Mouse (Mus musculus) midbrain, embryonic 12.5 days (tissue): ENCODE results near the gene 4930469K13Rik. TPM values are rescaled to one million over a fixed set of nuclear protein-coding genes. Genes with fewer than 3 reads are reported as not detected.

ENCODE experiments used
- ATAC-seq: fragments of 200-750 bp; cut with Nextera tagmentation; 2 replicates; pipeline ENCODE4 v1.8.0; 2017; ENCODE audit warnings: low read depth, moderate TSS enrichment, moderate library complexity; ENCODE audit not compliant: low FRiP score
- H3K27ac ChIP-seq: fragments of 300-500 bp; sonication (generic); replicated peaks from 2 replicates; pipeline ENCODE4 v1.5.1; 2016; ENCODE audit warnings: mild to moderate bottlenecking
- H3K27me3 ChIP-seq: fragments of 300-500 bp; sonication (generic); 2 replicates; pipeline ENCODE4 v1.6.1; 2016; ENCODE audit warnings: mild to moderate bottlenecking
- H3K36me3 ChIP-seq: fragments of 300-500 bp; sonication (generic); 2 replicates; pipeline ENCODE4 v1.6.1; 2016
- H3K4me1 ChIP-seq: fragments of 300-500 bp; sonication (generic); 2 replicates; pipeline ENCODE4 v1.6.1; 2016
- H3K4me2 ChIP-seq: fragments of 300-500 bp; sonication (generic); replicated peaks from 2 replicates; pipeline ENCODE4 v1.6.1; 2016; ENCODE audit warnings: mild to moderate bottlenecking, moderate library complexity
- H3K4me3 ChIP-seq: fragments of 300-500 bp; sonication (generic); 2 replicates; pipeline ENCODE4 v1.5.1; 2016; ENCODE audit warnings: mild to moderate bottlenecking
- H3K9ac ChIP-seq: fragments of 300-500 bp; sonication (generic); replicated peaks from 2 replicates; pipeline ENCODE4 v1.6.1; 2016; ENCODE audit warnings: mild to moderate bottlenecking, moderate library complexity
- H3K9me3 ChIP-seq: fragments of 300-500 bp; sonication (generic); 2 replicates; pipeline ENCODE4 v1.6.1; 2016; ENCODE audit warnings: mild to moderate bottlenecking
- WGBS: fragments of 180-500 bp; shearing (Covaris S2); methylation state at CpG from one replicate; pipeline ENCODE4 v1.1.7; 2016; 5-methylcytosine and 5-hydroxymethylcytosine counted together
- polyA plus RNA-seq: library from polyadenylated mRNA; unstranded; fragments of >200 nt; fragmentation: Nextera tagmentation; extraction: Ambion mirVana; gene quantifications from 2 replicates; pipeline ENCODE4 v1.2.1, GENCODE M21; 2016

Gene 4930469K13Rik
- polyA plus RNA-seq, 1 experiment from 2014 or later = not detected

GRCm38 (mm10) chr11:34112781-34113380 lies 14.5 kb upstream of the 4930469K13Rik start:
- peaks cover 9% of the 10 kb centered on the region; the same call in 1 of the 2 replicates for H3K4me1 ChIP-seq
- no peaks in the 10 kb centered on the region for H3K36me3 ChIP-seq
- 37% methylated on average over 4 of the region's 4 CpGs for WGBS
- no peak overlapping the region for H3K9ac ChIP-seq
- 0 out of 2 replicates have a peak overlapping the region, but pooled peaks have one; percentile 36 for H3K27ac ChIP-seq
- no peak overlapping the region for H3K4me2 ChIP-seq
- peak; percentile 92 for ATAC-seq
- no peaks in the 10 kb centered on the region for H3K9me3 ChIP-seq
- no peaks in the 10 kb centered on the region for H3K27me3 ChIP-seq
- no peak overlapping the region for H3K4me3 ChIP-seq

GRCm38 (mm10) chr11:34111940-34112339 lies 13.6 kb upstream of the 4930469K13Rik start:
- H3K9ac ChIP-seq = no peak overlapping the region
- H3K27ac ChIP-seq = no peak overlapping the region
- no peak overlapping the region for H3K4me3 ChIP-seq
- no peak for ATAC-seq
- no peaks in the 10 kb centered on the region for H3K36me3 ChIP-seq
- no peaks in the 10 kb centered on the region for H3K27me3 ChIP-seq
- H3K4me2 ChIP-seq = no peak overlapping the region
- 57% methylated on average over 7 of the region's 7 CpGs for WGBS
- H3K4me1 ChIP-seq = peaks cover 9% of the 10 kb centered on the region; the same call in 1 of the 2 replicates
- H3K9me3 ChIP-seq = no peaks in the 10 kb centered on the region

DNA sequence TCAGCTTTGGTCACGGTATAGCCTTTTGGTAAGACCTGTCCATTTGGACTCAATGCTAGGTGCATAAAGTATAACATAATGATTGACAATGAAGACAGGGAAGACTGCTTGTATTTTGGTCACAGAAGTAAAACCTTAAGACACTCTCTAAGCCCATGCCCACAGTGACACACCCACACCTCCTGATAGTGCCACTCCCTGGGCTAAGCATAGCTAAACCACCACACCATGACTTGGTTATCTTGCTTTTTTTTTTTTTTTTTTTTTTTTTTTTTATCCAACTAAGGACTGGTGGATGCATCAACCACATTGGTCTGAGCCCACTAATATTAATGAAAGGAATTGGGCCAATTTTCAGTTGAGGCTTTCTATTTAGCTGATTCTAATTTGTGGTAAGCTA lies 10.9 kb upstream of the 4930469K13Rik start:
- H3K27ac ChIP-seq = no peak overlapping the region
- H3K36me3 ChIP-seq = no peaks in the 10 kb centered on the region
- 90% methylated on average over 1 of the region's 1 CpGs for WGBS
- H3K4me2 ChIP-seq = no peak overlapping the region
- ATAC-seq = no peak
- no peaks in the 10 kb centered on the region for H3K9me3 ChIP-seq
- no peak overlapping the region for H3K4me3 ChIP-seq
- peaks cover 9% of the 10 kb centered on the region; the same call in 1 of the 2 replicates for H3K4me1 ChIP-seq
- H3K9ac ChIP-seq = no peak overlapping the region
- H3K27me3 ChIP-seq = no peaks in the 10 kb centered on the region

- no peak overlapping the region for H3K27ac ChIP-seq
- H3K9me3 ChIP-seq = no peaks in the 10 kb centered on the region
- WGBS = 27% methylated on average over 1 of the region's 1 CpGs
- no peak overlapping the region for H3K4me2 ChIP-seq
- no peak overlapping the region for H3K4me3 ChIP-seq
- H3K9ac ChIP-seq = no peak overlapping the region
- ATAC-seq = no peak
- no peaks in the 10 kb centered on the region for H3K27me3 ChIP-seq
- no peaks in the 10 kb centered on the region for H3K36me3 ChIP-seq
- H3K4me1 ChIP-seq = no peaks in the 10 kb centered on the region
Measured at GRCm38 (mm10) chr11:34104919-34105318, 6.6 kb upstream of the 4930469K13Rik start.

- H3K27me3 ChIP-seq = no peaks in the 10 kb centered on the region
- no peaks in the 10 kb centered on the region for H3K36me3 ChIP-seq
- no peak overlapping the region for H3K27ac ChIP-seq
- no peak overlapping the region for H3K4me2 ChIP-seq
- WGBS = 89% methylated on average over 4 of the region's 4 CpGs
- H3K4me3 ChIP-seq = no peak overlapping the region
- no peaks in the 10 kb centered on the region for H3K9me3 ChIP-seq
- H3K4me1 ChIP-seq = no peaks in the 10 kb centered on the region
- H3K9ac ChIP-seq = no peak overlapping the region
- ATAC-seq = no peak
Measured at GRCm38 (mm10) chr11:34101827-34102226, 3.5 kb upstream of the 4930469K13Rik start.

DNA sequence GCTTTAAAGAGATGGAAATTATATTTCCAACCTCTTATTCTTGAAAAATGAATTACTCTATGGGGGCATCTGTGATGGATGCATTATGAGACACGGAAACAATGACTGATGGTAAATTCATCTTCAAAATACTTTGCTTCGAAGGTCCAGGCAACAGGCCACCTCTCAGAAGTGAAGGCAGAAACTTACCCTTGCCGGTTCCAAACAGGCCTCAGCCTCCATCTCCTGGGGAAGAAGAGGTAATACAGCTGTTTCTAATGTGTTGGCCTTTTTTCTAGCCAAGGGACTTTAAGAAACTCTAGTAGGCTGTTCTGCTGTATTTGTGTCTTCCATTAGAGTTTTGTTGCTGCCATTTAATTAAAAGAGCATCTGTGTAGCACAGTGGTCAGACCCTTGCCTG lies 11.3 kb downstream of the 4930469K13Rik start:
- ATAC-seq = no peak
- 86% methylated on average over 3 of the region's 3 CpGs for WGBS
- H3K4me2 ChIP-seq = no peak overlapping the region
- H3K36me3 ChIP-seq = no peaks in the 10 kb centered on the region
- no peaks in the 10 kb centered on the region for H3K9me3 ChIP-seq
- no peaks in the 10 kb centered on the region for H3K27me3 ChIP-seq
- no peak overlapping the region for H3K9ac ChIP-seq
- no peaks in the 10 kb centered on the region for H3K4me1 ChIP-seq
- no peak overlapping the region for H3K4me3 ChIP-seq
- no peak overlapping the region for H3K27ac ChIP-seq

GRCm38 (mm10) chr11:34086164-34086751 lies 12.1 kb downstream of the 4930469K13Rik start:
- H3K9me3 ChIP-seq = no peaks in the 10 kb centered on the region
- no peaks in the 10 kb centered on the region for H3K4me1 ChIP-seq
- H3K4me2 ChIP-seq = no peak overlapping the region
- H3K9ac ChIP-seq = no peak overlapping the region
- ATAC-seq = no peak
- no peak overlapping the region for H3K27ac ChIP-seq
- no peak overlapping the region for H3K4me3 ChIP-seq
- WGBS = 86% methylated on average over 8 of the region's 8 CpGs
- H3K36me3 ChIP-seq = no peaks in the 10 kb centered on the region
- no peaks in the 10 kb centered on the region for H3K27me3 ChIP-seq

- ATAC-seq = no peak
- Histone ChIP-seq H3K4me2 (no peak overlapping the region), H3K4me1 (no peaks in the 10 kb centered on the region), H3K27ac (no peak overlapping the region), H3K9me3 (no peaks in the 10 kb centered on the region), H3K4me3 (no peak overlapping the region), H3K9ac (no peak overlapping the region), H3K27me3 (no peaks in the 10 kb centered on the region), H3K36me3 (no peaks in the 10 kb centered on the region)
- WGBS = 70% methylated on average over 2 of the region's 2 CpGs
Measured at GRCm38 (mm10) chr11:34084639-34085038, 13.7 kb downstream of the 4930469K13Rik start.

DNA sequence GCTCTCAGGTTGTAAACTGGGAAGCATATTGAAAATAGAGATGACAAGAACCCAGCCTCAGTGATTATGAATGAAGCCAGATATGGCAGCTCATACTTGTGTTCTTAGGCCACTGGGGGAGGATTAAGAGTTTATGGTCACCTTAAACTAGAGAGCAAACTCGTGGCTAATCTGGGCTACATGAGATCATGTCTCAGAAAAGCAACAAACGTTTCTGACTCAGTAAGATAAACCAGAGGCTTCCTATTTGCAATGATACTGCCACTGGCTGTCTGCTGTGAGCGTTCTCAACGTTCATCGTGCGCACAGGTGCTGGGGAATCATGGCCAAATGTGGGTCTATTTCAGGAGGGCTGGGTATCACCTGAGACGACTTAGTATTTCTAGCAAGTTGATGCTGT lies 14.6 kb downstream of the 4930469K13Rik start:
- Histone ChIP-seq H3K9me3 (no peaks in the 10 kb centered on the region), H3K36me3 (no peaks in the 10 kb centered on the region), H3K4me2 (no peak overlapping the region), H3K4me3 (no peak overlapping the region), H3K4me1 (no peaks in the 10 kb centered on the region), H3K27ac (no peak overlapping the region), H3K27me3 (no peaks in the 10 kb centered on the region), H3K9ac (no peak overlapping the region)
- 85% methylated on average over 7 of the region's 7 CpGs for WGBS
- no peak for ATAC-seq

DNA sequence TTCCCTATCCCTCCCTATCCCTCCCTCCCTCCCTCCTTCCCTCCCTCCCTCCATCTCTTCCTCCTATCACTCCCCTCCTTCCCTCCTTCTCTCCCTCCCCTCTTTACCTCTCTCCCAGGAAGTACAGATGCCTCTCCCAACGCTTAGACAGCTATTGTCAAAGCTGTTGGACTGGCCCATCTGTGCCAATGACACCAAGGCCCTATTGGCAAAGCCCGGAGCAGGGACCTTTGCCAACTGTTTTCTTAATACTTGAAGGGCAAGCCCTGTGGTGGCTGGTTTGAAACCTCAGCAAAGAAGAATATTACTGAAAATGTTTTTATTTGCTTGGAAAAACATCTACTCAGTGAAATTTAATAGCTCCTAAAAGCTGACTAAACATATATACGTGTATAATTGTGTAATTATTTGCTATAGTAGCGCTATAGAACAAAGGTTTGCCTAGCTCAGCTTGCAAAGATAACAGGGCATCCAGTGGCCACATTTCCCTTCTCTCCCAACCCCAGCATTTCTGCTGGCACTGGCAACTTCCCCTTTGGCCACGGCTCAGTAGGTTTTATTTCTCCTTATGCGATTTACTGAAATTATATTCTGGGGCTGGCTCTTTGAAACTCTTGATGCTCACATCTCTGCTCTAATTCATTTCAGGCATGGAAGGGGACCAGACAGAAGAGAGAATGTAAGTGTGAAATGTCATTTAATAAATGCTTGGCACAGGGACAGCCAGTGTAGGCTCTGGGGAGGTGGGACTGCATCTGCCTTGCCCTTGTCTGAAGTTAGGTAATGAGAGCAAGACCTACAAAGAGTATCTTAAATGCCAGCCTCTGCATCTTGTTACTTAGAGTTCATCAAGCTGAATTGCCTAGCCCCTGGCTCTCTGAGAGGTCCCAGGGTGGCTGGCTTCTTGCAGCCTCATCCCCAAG lies 18.6 kb downstream of the 4930469K13Rik start:
- Histone ChIP-seq H3K9me3 (no peaks in the 10 kb centered on the region), H3K9ac (no peak overlapping the region), H3K36me3 (no peaks in the 10 kb centered on the region), H3K27ac (no peak overlapping the region), H3K4me2 (no peak overlapping the region), H3K4me3 (no peak overlapping the region), H3K27me3 (peaks cover under 1% of the 10 kb centered on the region; the same call in 1 of the 2 replicates), H3K4me1 (no peaks in the 10 kb centered on the region)
- ATAC-seq = no peak
- 74% methylated on average over 6 of the region's 6 CpGs for WGBS

GRCm38 (mm10) chr11:34078581-34078980 lies 19.8 kb downstream of the 4930469K13Rik start:
- no peak overlapping the region for H3K27ac ChIP-seq
- H3K36me3 ChIP-seq = no peaks in the 10 kb centered on the region
- no peak for ATAC-seq
- 85% methylated on average over 7 of the region's 7 CpGs for WGBS
- no peak overlapping the region for H3K4me2 ChIP-seq
- H3K9ac ChIP-seq = no peak overlapping the region
- H3K4me3 ChIP-seq = no peak overlapping the region
- H3K27me3 ChIP-seq = peaks cover 6% of the 10 kb centered on the region
- no peaks in the 10 kb centered on the region for H3K9me3 ChIP-seq
- H3K4me1 ChIP-seq = 0 out of 2 replicates have a peak, but pooled peaks cover 2% of the 10 kb centered on the region

GRCm38 (mm10) chr11:34077870-34078269 lies 20.5 kb downstream of the 4930469K13Rik start:
- Histone ChIP-seq H3K27ac (no peak overlapping the region), H3K4me2 (no peak overlapping the region), H3K4me3 (no peak overlapping the region), H3K4me1 (0 out of 2 replicates have a peak, but pooled peaks cover 2% of the 10 kb centered on the region), H3K9me3 (no peaks in the 10 kb centered on the region), H3K36me3 (no peaks in the 10 kb centered on the region), H3K27me3 (peaks cover 6% of the 10 kb centered on the region), H3K9ac (no peak overlapping the region)
- ATAC-seq = no peak
- 79% methylated on average over 2 of the region's 2 CpGs for WGBS
